Comparison of ENCODE assay signal across 8 mouse cellular contexts in genomic region chr6:115252099-115252873, GRCm38 (mm10). TPM values are rescaled to one million over a fixed set of nuclear protein-coding genes. Genes with fewer than 3 reads are reported as not detected.
A peak's percentile ranks its signal among the peaks of the same experiment; 100 is the strongest.
DNase-seq lines count a peak whose midpoint lies in the region; ATAC-seq and TF ChIP-seq lines count a peak whose summit lies in the region.

Timp4 (minus strand) TSS chr6:115252205.

- H3K4me3 ChIP-seq in E14TG2a.4 (replicated peaks; ENCODE audit: low read length), result peak within 1 kb of the TSS; percentile 61
- no peak within 1 kb of the TSS for H3K4me3 ChIP-seq in forebrain, embryonic 14.5 days (ENCODE audit: low read depth, low read length)
- H3K4me3 ChIP-seq in intestine, embryonic 14.5 days (ENCODE audit: low read depth, low read length), result peak within 1 kb of the TSS; percentile 14
- H3K4me3 ChIP-seq in midbrain, embryonic 14.5 days (replicated peaks; ENCODE audit: low read depth, low read length), result 0 out of 2 replicates have a peak within 1 kb of the TSS, but pooled peaks have one; percentile 0
- H3K4me3 ChIP-seq in thymus, adult 2 months (ENCODE audit: control insufficient read depth, insufficient read depth, low read length), result no peak within 1 kb of the TSS

- peaks cover 20% of the 10 kb centered on the region for H3K4me1 ChIP-seq in E14TG2a.4 (replicated peaks; ENCODE audit: low read depth, low read length)
- H3K4me1 ChIP-seq in forebrain, embryonic 14.5 days (ENCODE audit: control insufficient read depth, insufficient read depth, low read length), result 0 out of 2 replicates have a peak, but pooled peaks cover 7% of the 10 kb centered on the region
- H3K4me1 ChIP-seq in intestine, embryonic 14.5 days (replicated peaks; ENCODE audit: control insufficient read depth, insufficient read depth, low read length), result peaks cover 9% of the 10 kb centered on the region
- H3K4me1 ChIP-seq in midbrain, embryonic 14.5 days (ENCODE audit: control insufficient read depth, insufficient read depth, low read length), result peaks cover 3% of the 10 kb centered on the region; the same call in 1 of the 2 replicates
- no peaks in the 10 kb centered on the region for H3K4me1 ChIP-seq in thymus, adult 2 months (replicated peaks; ENCODE audit: control insufficient read depth, insufficient read depth, low read length)

- no peaks in the 10 kb centered on the region for H3K36me3 ChIP-seq in E14TG2a.4 (ENCODE audit: insufficient read depth, low read length)
- no peaks in the 10 kb centered on the region for H3K36me3 ChIP-seq in forebrain, embryonic 14.5 days (ENCODE audit: control insufficient read depth, insufficient read depth, low read length)
- H3K36me3 ChIP-seq in intestine, embryonic 14.5 days (ENCODE audit: control insufficient read depth, insufficient read depth, low read length), result no peaks in the 10 kb centered on the region
- no peaks in the 10 kb centered on the region for H3K36me3 ChIP-seq in midbrain, embryonic 14.5 days (ENCODE audit: control insufficient read depth, insufficient read depth, low read length)
- H3K36me3 ChIP-seq in thymus, adult 2 months (ENCODE audit: control insufficient read depth, insufficient read depth, low read length), result no peaks in the 10 kb centered on the region

- H3K9ac ChIP-seq in forebrain, embryonic 14.5 days (ENCODE audit: low read length), result peak within 1 kb of the TSS; percentile 21
- H3K9ac ChIP-seq in intestine, embryonic 14.5 days (ENCODE audit: low read length), result no peak within 1 kb of the TSS
- H3K9ac ChIP-seq in midbrain, embryonic 14.5 days (replicated peaks; ENCODE audit: low read length), result no peak within 1 kb of the TSS

- H3K4me2 ChIP-seq in forebrain, embryonic 14.5 days (ENCODE audit: low read length), result no peak within 1 kb of the TSS
- H3K4me2 ChIP-seq in intestine, embryonic 14.5 days (ENCODE audit: low read length), result peak within 1 kb of the TSS; percentile 42
- peak within 1 kb of the TSS; percentile 41 for H3K4me2 ChIP-seq in midbrain, embryonic 14.5 days (ENCODE audit: low read length)

- no peak for TF ChIP-seq CTCF in E14TG2a.4 (conservative IDR thresholded peaks at IDR 0.05; ENCODE audit: low read length)
- TF ChIP-seq CTCF in thymus, adult 2 months (IDR thresholded peaks at IDR 0.05; ENCODE audit: borderline replicate concordance, control insufficient read depth, extremely low read depth, insufficient read depth, low read length, poor library complexity), result no peak

- peak; percentile 35 for DNase-seq in embryo, embryonic 10 days (ENCODE audit: low spot score)
- DNase-seq in embryo, embryonic 11 days, result no peak
- peak; percentile 10 for DNase-seq in forebrain, embryonic 14.5 days (ENCODE audit: low spot score)
- DNase-seq in intestine, embryonic 14.5 days (ENCODE audit: low spot score), result no peak
- peak; percentile 47 for DNase-seq in midbrain, embryonic 14.5 days
- DNase-seq in thymus, adult 2 months, result no peak
- DNase-seq in kidney, postnatal 4 days, result no peak

- WGBS in forebrain, embryonic 14.5 days, result 23% methylated on average over 6 of the region's 10 CpGs
- WGBS in intestine, embryonic 14.5 days, result 44% methylated on average over 7 of the region's 10 CpGs
- WGBS in midbrain, embryonic 14.5 days, result 14% methylated on average over 9 of the region's 10 CpGs
- 55% methylated on average over 10 of the region's 10 CpGs for WGBS in thymus, adult 2 months

- no peak within 1 kb of the TSS for H3K27ac ChIP-seq in forebrain, embryonic 14.5 days (ENCODE audit: low read depth, low read length)
- no peak within 1 kb of the TSS for H3K27ac ChIP-seq in intestine, embryonic 14.5 days (ENCODE audit: low read depth)
- H3K27ac ChIP-seq in midbrain, embryonic 14.5 days (replicated peaks; ENCODE audit: low read depth, low read length), result peak within 1 kb of the TSS; percentile 32; the same call in 1 of the 2 replicates
- no peak within 1 kb of the TSS for H3K27ac ChIP-seq in thymus, adult 2 months (ENCODE audit: control insufficient read depth, insufficient read depth, low read length)

- H3K9me3 ChIP-seq in E14TG2a.4 (ENCODE audit: low read length), result peaks cover 17% of the 10 kb centered on the region
- no peaks in the 10 kb centered on the region for H3K9me3 ChIP-seq in forebrain, embryonic 14.5 days (replicated peaks; ENCODE audit: control insufficient read depth, low read length)
- H3K9me3 ChIP-seq in intestine, embryonic 14.5 days (ENCODE audit: control insufficient read depth, low read length), result no peaks in the 10 kb centered on the region
- no peaks in the 10 kb centered on the region for H3K9me3 ChIP-seq in midbrain, embryonic 14.5 days (ENCODE audit: control insufficient read depth, low read length)

- TF ChIP-seq POLR2A in thymus, adult 2 months (IDR thresholded peaks at IDR 0.05; ENCODE audit: control insufficient read depth, extremely low read depth, insufficient read depth, low read length, poor library complexity), result no peak

- no peak for ATAC-seq in forebrain, embryonic 14.5 days
- ATAC-seq in intestine, embryonic 14.5 days (replicated peaks; ENCODE audit: low FRiP score, low TSS enrichment, low read depth), result no peak
- ATAC-seq in midbrain, embryonic 14.5 days (ENCODE audit: low FRiP score, low TSS enrichment), result no peak

- peaks cover 29% of the 10 kb centered on the region for H3K27me3 ChIP-seq in E14TG2a.4 (ENCODE audit: insufficient read depth, low read length)
- no peaks in the 10 kb centered on the region for H3K27me3 ChIP-seq in forebrain, embryonic 14.5 days (replicated peaks; ENCODE audit: control insufficient read depth, insufficient read depth, low read length)
- no peaks in the 10 kb centered on the region for H3K27me3 ChIP-seq in intestine, embryonic 14.5 days (replicated peaks; ENCODE audit: control insufficient read depth, insufficient read depth, low read length)
- no peaks in the 10 kb centered on the region for H3K27me3 ChIP-seq in midbrain, embryonic 14.5 days (ENCODE audit: control insufficient read depth, insufficient read depth, low read length)
- H3K27me3 ChIP-seq in thymus, adult 2 months (ENCODE audit: control insufficient read depth, insufficient read depth, low read length), result no peaks in the 10 kb centered on the region

RNA-seq across cellular contexts. Expression of gene Timp4, which starts in this region (rescaled TPM):
- 1.5 and 2.0 TPM in 2 replicates for polyA plus RNA-seq in forebrain, embryonic 14.5 days (2014; fragmentation: Nextera tagmentation; extraction: Ambion mirVana)
- 0.12 and 0.70 TPM in 2 replicates for polyA plus RNA-seq in intestine, embryonic 14.5 days (2014; fragmentation: Nextera tagmentation; extraction: Ambion mirVana)
- polyA plus RNA-seq in midbrain, embryonic 14.5 days (2014; fragmentation: Nextera tagmentation; extraction: Ambion mirVana), result 8.4 and 11.5 TPM in 2 replicates
- 2.3 and 4.2 TPM in 2 replicates for polyA plus RNA-seq in thymus, adult 2 months (2012; rRNA removed)

Comparison
In these comparisons a context has a peak if more than half of its experiments do, and no peak if none do; other contexts are left out.
1. DNase-seq: peak in embryo, embryonic 10 days (single experiment), forebrain, embryonic 14.5 days (single experiment) and midbrain, embryonic 14.5 days (single experiment); none in embryo, embryonic 11 days (single experiment), intestine, embryonic 14.5 days (single experiment), thymus, adult 2 months (single experiment) and kidney, postnatal 4 days (0 of 2).
2. H3K4me3 ChIP-seq: peak in E14TG2a.4 (single experiment), intestine, embryonic 14.5 days (single experiment) and midbrain, embryonic 14.5 days (single experiment); none in forebrain, embryonic 14.5 days (single experiment) and thymus, adult 2 months (single experiment).